Mouse (Mus musculus) embryonic facial prominence, embryonic 12.5 days (tissue): Measurements from ENCODE around the gene Nup107. TPM values are rescaled to one million over a fixed set of nuclear protein-coding genes. Genes with fewer than 3 reads are reported as not detected.
"Not testable (repeated sequence)": the region's sequence is repeated elsewhere in the genome, so short reads cannot be mapped to it uniquely, and the experiment has no call there.

Experiments
- ATAC-seq: fragments of 200-750 bp; cut with Nextera tagmentation; 2 replicates; pipeline ENCODE4 v1.8.0; 2017; ENCODE audit not compliant: insufficient number of reproducible peaks, insufficient read depth, low FRiP score, low TSS enrichment
- H3K27ac ChIP-seq: fragments of 300-500 bp; sonication (generic); 2 replicates; pipeline ENCODE4 v1.5.1; 2016; ENCODE audit warnings: mild to moderate bottlenecking
- H3K27me3 ChIP-seq: fragments of 300-500 bp; sonication (generic); 2 replicates; pipeline ENCODE4 v1.6.1; 2016; ENCODE audit warnings: mild to moderate bottlenecking, moderate library complexity
- H3K36me3 ChIP-seq: fragments of 300-500 bp; sonication (generic); 2 replicates; pipeline ENCODE4 v1.6.1; 2016; ENCODE audit warnings: mild to moderate bottlenecking
- H3K4me1 ChIP-seq: fragments of 300-500 bp; sonication (generic); 2 replicates; pipeline ENCODE4 v1.6.1; 2016
- H3K4me2 ChIP-seq: fragments of 300-500 bp; sonication (generic); replicated peaks from 2 replicates; pipeline ENCODE4 v1.6.1; 2016; ENCODE audit warnings: mild to moderate bottlenecking, moderate library complexity
- H3K4me3 ChIP-seq: fragments of 300-500 bp; sonication (generic); 2 replicates; pipeline ENCODE4 v1.5.1; 2016; ENCODE audit warnings: mild to moderate bottlenecking
- H3K9ac ChIP-seq: fragments of 300-500 bp; sonication (generic); 2 replicates; pipeline ENCODE4 v1.6.1; 2016; ENCODE audit warnings: mild to moderate bottlenecking, moderate library complexity
- H3K9me3 ChIP-seq: fragments of 300-500 bp; sonication (generic); 2 replicates; pipeline ENCODE4 v1.6.1; 2016; ENCODE audit warnings: mild to moderate bottlenecking, moderate library complexity
- WGBS: fragments of 180-500 bp; shearing (Covaris S2); methylation state at CpG from one replicate; pipeline ENCODE4 v1.1.7; 2016; 5-methylcytosine and 5-hydroxymethylcytosine counted together
- polyA plus RNA-seq: library from polyadenylated mRNA; unstranded; fragments of >200 nt; fragmentation: Nextera tagmentation; extraction: Ambion mirVana; gene quantifications from 2 replicates; pipeline ENCODE4 v1.2.1, GENCODE M21; 2016

Nup107 gene
- polyA plus RNA-seq, 1 experiment from 2014 or later, result 85.3 TPM

DNA sequence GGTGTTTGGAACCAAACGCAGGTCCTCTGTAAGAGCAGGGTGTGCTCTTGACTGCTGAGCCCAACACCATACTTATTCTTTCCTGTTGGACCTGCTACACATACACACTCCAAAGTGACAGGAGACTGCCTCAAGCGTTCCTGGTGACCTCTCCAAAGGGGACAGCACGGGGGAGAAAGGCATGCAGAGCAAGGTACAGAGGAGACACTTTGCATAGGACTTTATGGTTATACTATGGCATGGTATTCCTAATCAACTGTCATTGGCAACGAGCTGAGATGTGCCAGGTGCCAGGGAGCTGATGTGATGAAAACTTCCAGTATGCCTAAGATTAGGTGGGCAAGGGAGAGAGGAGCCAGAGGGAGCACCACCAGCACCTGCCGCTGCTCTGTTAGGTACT is 55.9 kb downstream of the Nup107 start:
- Histone ChIP-seq H3K4me1 (peaks cover 6% of the 10 kb centered on the region; the same call in 1 of the 2 replicates), H3K4me2 (no peak overlapping the region), H3K9me3 (no peaks in the 10 kb centered on the region), H3K4me3 (no peak overlapping the region), H3K36me3 (peaks cover 40% of the 10 kb centered on the region), H3K27me3 (no peaks in the 10 kb centered on the region), H3K27ac (no peak overlapping the region), H3K9ac (no peak overlapping the region)
- ATAC-seq, result no peak
- WGBS, result 88% methylated on average over 5 of the region's 5 CpGs

DNA sequence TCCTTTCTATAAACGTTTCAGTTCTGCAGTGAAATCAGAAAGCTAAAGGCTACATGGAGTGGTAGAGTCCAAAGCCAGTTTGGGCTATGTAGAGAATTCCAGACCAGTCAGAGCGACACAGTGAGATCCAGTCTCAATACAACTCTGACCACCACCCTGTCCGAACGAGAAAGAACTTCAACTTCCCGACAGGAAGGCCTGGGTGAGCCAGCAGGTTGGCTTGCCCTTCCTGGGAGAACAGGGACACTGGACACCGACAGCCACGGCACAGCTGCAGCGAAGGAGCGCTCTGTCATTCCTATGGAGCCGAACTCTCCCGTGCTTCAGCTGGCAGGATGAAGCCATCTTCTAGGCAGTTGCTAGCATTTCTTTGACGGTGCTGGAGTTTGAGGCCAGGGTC is 57.1 kb downstream of the Nup107 start:
- H3K4me1 ChIP-seq, H3K4me2 ChIP-seq, H3K27ac ChIP-seq, H3K27me3 ChIP-seq, ATAC-seq, H3K9ac ChIP-seq, H3K4me3 ChIP-seq, H3K9me3 ChIP-seq: not testable (repeated sequence)
- 91% methylated on average over 12 of the region's 12 CpGs for WGBS
- H3K36me3 ChIP-seq, result peaks cover 40% of the 10 kb centered on the region

DNA sequence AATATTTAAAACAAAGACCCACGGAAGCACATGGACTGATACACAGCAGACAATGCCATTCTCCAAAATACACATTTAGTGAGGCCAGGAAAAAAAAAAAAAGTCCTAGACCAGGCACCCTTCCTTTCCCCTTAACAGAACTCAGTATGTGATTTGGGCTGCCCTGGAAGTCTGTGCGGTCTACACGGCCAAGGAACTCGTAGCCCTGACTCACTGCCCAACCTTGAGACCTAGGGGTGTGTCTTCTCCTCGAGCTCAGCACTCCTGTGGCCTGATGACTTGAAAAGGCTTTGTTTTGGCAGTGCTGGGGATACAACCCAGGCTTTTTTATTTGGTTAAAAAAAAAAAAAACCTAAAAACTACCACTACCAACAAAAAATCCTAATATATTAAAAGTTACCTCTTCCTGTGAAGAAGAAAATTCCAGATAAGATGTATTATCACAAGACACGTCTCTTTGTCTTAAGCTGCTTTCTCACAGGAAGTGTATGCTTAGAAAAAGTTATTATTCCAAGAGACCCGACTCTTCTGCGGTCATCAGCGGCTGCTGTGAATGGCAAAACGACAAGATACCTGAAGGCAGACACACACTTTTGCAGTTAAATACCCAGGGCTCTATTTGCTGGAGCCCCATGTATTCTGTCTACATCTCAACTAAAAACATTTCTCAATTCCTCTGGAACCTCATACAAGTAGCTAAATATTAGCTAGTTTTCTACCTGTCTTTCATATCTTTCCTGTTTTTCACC is 58.2 kb downstream of the Nup107 start:
- H3K4me3 ChIP-seq, H3K4me1 ChIP-seq, H3K27ac ChIP-seq, ATAC-seq, H3K9ac ChIP-seq, H3K4me2 ChIP-seq, H3K27me3 ChIP-seq, H3K9me3 ChIP-seq: not testable (repeated sequence)
- WGBS, result 88% methylated on average over 9 of the region's 10 CpGs
- H3K36me3 ChIP-seq, result peaks cover 32% of the 10 kb centered on the region

DNA sequence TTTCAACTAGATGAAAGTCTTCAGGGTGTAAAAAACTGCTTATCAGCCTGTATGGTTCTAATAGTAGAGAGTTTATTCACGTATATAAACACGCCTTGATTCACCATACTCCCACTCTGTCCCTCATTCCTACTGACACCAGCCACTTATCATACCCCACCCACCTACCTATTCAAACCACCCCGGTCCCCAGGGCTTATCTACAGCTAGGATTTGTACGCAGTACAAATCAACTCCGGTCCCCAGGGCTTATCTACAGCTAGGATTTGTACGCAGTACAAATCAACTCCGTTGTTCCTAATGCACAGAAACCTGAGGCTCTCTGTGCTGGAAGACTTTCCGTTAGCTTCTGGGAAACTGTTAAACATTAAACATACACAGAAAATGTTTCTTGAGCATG is 58.9 kb downstream of the Nup107 start:
- peaks cover 25% of the 10 kb centered on the region for H3K36me3 ChIP-seq
- H3K4me3 ChIP-seq, H3K4me1 ChIP-seq, H3K27me3 ChIP-seq, H3K9me3 ChIP-seq, ATAC-seq, H3K4me2 ChIP-seq, H3K27ac ChIP-seq, H3K9ac ChIP-seq: not testable (repeated sequence)
- WGBS, result 87% methylated on average over 8 of the region's 8 CpGs

DNA sequence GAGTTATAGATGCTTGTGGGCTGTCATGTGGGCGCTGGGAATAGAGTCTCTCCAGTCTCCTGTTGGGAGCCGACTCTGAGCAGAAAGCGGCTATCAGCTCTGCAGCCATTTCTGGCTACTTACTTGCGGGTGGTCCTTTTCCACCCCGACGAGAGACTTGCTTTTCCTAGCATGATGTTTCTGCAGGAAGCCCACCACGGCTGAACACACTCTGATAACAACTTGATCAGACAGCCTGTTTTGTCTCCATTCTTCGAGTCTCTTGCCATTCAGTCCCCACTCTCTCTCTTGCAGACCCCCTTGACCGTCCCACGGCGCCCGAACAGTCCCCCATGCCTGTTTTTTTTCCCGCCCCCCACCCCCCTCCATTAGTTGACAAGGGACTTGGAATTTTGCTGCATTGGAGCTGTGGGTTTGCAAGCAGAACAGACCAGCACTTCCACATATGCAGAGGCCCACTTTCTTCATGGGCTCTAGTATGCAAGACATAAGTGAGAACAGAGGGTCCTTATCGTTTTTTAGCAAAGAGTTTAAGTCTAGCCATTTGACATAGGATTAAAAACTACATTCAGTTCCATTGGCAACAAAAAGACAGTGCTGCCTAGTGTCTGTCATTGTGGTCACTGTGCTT is 59.4 kb downstream of the Nup107 start:
- 88% methylated on average over 14 of the region's 14 CpGs for WGBS
- no peak overlapping the region for H3K27ac ChIP-seq
- H3K4me1 ChIP-seq, result no peaks in the 10 kb centered on the region
- no peak overlapping the region for H3K9ac ChIP-seq
- no peaks in the 10 kb centered on the region for H3K27me3 ChIP-seq
- peaks cover 20% of the 10 kb centered on the region for H3K36me3 ChIP-seq
- no peak overlapping the region for H3K4me3 ChIP-seq
- H3K9me3 ChIP-seq, result no peaks in the 10 kb centered on the region
- no peak for ATAC-seq
- H3K4me2 ChIP-seq, result no peak overlapping the region

DNA sequence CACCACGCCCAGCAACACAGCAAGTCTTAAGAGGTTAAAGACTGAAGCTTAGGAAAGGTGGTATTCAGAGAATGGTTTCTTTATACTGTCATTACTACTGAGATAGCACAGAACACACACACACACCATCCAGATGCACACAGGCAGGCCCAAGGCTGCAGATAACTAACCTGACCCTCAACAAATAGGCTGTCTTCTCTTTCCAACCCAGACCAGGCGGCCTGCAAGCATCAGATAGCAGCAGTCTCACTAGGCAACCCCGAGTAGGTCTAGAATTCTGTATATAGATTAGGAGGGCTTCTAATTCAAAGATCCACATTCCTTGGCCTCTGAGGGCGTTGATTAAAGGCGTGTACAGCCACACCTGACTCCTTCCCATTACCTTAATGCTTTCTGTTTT is 60.3 kb downstream of the Nup107 start:
- no peaks in the 10 kb centered on the region for H3K9me3 ChIP-seq
- ATAC-seq, result no peak
- no peaks in the 10 kb centered on the region for H3K27me3 ChIP-seq
- H3K9ac ChIP-seq, result no peak overlapping the region
- peaks cover 13% of the 10 kb centered on the region for H3K36me3 ChIP-seq
- no peaks in the 10 kb centered on the region for H3K4me1 ChIP-seq
- no peak overlapping the region for H3K4me3 ChIP-seq
- no peak overlapping the region for H3K4me2 ChIP-seq
- no peak overlapping the region for H3K27ac ChIP-seq
- WGBS, result 91% methylated on average over 5 of the region's 5 CpGs

DNA sequence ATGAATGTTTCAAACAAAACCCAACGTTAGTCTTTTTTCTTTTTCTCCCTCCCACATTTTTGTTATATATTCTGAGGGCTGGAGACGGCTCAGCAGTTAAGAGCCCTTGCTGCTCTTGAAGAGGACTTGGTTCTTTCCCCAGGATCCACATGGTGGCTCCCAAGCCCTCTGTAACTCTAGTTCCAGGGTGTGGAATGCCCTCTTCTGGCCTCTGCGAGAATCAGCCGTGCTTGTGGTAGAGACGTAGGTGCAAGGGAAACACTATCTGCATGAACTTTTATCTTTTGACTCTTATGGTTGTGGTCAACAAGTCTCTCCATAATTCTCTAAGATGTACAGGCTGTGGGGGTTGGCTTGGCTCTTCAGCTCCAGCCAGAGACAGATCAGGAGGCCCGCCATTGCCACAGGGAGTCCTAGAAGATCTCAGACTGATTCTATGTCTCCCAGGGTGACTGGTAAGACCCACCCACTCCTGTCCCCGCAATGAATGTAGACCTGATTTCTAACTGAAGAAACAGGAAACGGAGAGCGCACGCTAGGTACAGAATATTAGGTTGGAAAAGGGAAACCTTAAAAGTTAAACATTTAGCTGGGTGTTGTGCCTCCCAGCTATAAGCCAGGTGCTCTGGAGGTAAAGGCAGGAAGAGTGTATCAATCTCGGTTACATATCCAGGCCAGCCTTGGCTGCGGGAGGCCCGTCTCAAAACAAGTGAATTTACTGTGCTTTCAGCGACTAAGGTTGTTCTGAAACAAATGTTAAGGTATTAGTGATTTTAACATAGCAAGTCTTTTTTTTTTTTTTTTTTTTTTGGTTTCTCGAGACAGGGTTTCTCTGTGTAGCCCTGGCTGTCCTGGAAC is 61.0 kb downstream of the Nup107 start:
- no peaks in the 10 kb centered on the region for H3K9me3 ChIP-seq
- no peak for ATAC-seq
- no peaks in the 10 kb centered on the region for H3K27me3 ChIP-seq
- WGBS, result 59% methylated on average over 15 of the region's 15 CpGs
- no peak overlapping the region for H3K9ac ChIP-seq
- H3K4me1 ChIP-seq, result no peaks in the 10 kb centered on the region
- H3K4me2 ChIP-seq, result no peak overlapping the region
- H3K4me3 ChIP-seq, result no peak overlapping the region
- H3K36me3 ChIP-seq, result peaks cover 6% of the 10 kb centered on the region
- H3K27ac ChIP-seq, result no peak overlapping the region

DNA sequence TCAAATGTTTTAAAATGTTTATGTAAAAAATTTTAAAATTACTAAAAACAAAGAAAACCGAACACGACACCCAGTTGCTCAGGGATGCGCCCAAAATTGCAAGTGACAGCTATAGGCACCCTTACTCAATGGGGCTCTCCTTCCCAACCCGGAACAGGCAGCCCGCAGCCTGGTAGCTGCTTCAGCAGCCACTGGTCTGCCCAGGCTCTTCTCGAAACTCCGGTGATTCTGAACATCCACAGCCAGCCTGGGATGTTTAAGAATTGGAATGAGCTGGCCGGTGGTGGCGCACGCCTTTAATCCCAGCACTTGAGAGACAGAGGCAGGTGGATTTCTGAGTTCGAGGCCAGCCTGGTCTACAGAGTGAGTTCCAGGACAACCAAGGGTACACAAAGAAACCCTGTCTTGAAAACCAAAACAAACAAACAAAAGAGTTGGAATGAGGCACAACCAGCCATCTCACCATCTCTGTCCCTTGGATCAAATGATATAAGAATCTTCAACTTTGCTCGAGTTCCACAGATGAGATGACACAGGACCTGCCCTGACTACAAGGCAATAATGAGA is 61.8 kb downstream of the Nup107 start:
- no peaks in the 10 kb centered on the region for H3K27me3 ChIP-seq

DNA sequence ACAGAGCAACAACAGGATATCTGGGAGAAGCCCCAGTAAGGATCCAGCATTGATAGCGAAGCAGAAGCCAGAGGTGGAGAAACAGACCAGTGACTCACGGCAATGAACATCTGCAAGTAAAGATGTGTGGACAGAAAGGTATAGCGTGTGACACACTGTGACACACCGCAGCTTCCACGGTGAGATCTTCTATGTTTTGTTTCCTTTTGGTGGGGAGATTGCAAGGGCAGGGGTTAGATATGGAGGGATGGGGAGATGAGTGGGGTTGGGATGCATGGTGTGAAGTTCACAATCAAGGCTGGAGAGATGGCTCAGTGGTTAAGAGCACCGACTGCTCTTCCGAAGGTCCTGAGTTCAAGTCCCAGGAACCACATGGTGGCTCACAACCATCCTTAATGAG is 62.4 kb downstream of the Nup107 start:
- Histone ChIP-seq H3K27ac (no peak overlapping the region), H3K9ac (no peak overlapping the region), H3K4me1 (no peaks in the 10 kb centered on the region), H3K4me3 (no peak overlapping the region), H3K4me2 (no peak overlapping the region), H3K27me3 (no peaks in the 10 kb centered on the region), H3K36me3 (no peaks in the 10 kb centered on the region), H3K9me3 (no peaks in the 10 kb centered on the region)
- 96% methylated on average over 7 of the region's 7 CpGs for WGBS
- no peak for ATAC-seq

More for the DNA sequence above, 61.8 kb downstream of the Nup107 start:
- no peak overlapping the region for H3K9ac ChIP-seq
- no peak for ATAC-seq
- H3K4me3 ChIP-seq, result no peak overlapping the region
- no peaks in the 10 kb centered on the region for H3K36me3 ChIP-seq
- no peaks in the 10 kb centered on the region for H3K4me1 ChIP-seq
- H3K27ac ChIP-seq, result no peak overlapping the region
- H3K4me2 ChIP-seq, result no peak overlapping the region
- H3K9me3 ChIP-seq, result no peaks in the 10 kb centered on the region
- 91% methylated on average over 12 of the region's 12 CpGs for WGBS

DNA sequence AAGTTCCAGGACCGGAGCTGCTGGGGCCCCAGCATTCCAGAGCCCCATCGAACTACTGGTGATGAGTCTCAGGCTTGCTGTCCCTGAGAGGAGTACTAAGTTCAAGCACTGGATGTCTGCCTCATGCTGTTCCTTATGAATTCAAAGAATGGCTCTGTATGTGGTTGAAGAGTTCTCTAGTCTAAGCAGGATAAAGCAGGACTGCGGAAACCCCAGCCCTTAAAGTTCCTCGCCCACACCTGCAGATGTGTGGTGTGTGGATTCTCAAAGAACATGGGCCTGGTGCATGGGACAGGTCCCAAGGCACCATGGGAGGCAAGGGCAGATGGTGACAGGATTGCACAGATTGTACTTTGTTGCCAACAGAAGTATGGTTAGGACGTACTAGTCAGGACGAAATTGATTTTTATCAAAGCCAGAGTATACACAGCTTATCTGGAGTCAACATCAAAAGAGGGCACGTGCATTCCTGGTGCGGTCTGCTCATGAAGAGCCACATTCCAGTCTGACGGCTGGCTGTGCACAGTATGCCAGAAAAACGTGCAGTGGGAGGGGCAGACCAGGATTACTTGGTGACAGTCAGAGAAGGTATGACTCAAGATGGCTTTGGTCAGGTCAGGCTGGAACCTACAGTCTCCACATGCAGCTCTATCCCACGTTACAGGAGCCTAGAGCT is 63.2 kb downstream of the Nup107 start:
- Histone ChIP-seq H3K4me2 (no peak overlapping the region), H3K9ac (no peak overlapping the region), H3K4me1 (no peaks in the 10 kb centered on the region), H3K27me3 (no peaks in the 10 kb centered on the region), H3K9me3 (no peaks in the 10 kb centered on the region), H3K36me3 (no peaks in the 10 kb centered on the region), H3K27ac (no peak overlapping the region), H3K4me3 (no peak overlapping the region)
- WGBS, result 69% methylated on average over 11 of the region's 11 CpGs
- ATAC-seq, result no peak

DNA sequence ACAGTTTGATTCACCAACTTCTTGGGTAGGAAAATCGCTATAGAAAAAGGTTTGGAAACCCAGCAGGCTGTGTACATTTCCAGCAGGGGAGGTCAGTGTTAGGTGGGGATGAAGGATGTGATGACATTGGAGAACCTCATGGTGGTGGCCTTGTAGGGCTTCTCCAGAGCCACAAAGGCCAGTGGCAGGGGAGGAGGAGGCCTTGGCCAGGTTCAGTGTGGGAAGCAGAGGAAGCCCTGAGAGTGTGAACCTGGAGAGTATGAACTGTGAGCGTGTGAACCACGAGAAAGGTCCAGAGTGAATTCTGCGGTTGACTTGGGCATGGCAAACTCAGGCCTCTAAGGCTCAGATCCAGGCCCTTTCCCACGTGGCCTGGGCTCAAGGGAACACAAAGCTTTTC is 63.9 kb downstream of the Nup107 start:
- Histone ChIP-seq H3K27ac (no peak overlapping the region), H3K4me3 (no peak overlapping the region), H3K9me3 (no peaks in the 10 kb centered on the region), H3K36me3 (no peaks in the 10 kb centered on the region), H3K27me3 (no peaks in the 10 kb centered on the region), H3K4me1 (no peaks in the 10 kb centered on the region), H3K9ac (no peak overlapping the region), H3K4me2 (no peak overlapping the region)
- no peak for ATAC-seq
- WGBS, result 83% methylated on average over 5 of the region's 5 CpGs
